Mouse (Mus musculus): ENCODE measurements around the gene Cfap73.

GRCm38 (mm10) chr5:120624427-120624826 is 9.6 kb downstream of the Cfap73 start:
- TF ChIP-seq CTCF (IDR thresholded peaks at IDR 0.05; ENCODE audit: control insufficient read depth, insufficient read depth, low read length): no peak
- no peak for TF ChIP-seq POLR2A (IDR thresholded peaks at IDR 0.05; ENCODE audit: borderline replicate concordance, control insufficient read depth, low read depth, low read length)

Measured in bone marrow, adult 2 months (tissue).